Mouse (Mus musculus): ENCODE data around the gene Bend3. TPM values are rescaled to one million over a fixed set of nuclear protein-coding genes. Genes with fewer than 3 reads are reported as not detected.

Bend3 gene
- polyA plus RNA-seq, 1 experiment from 2014 or later = 0.81 TPM

GRCm38 (mm10) chr10:43549411-43549810, 70.8 kb downstream of the Bend3 start:
- H3K9ac ChIP-seq (replicated peaks; ENCODE audit: low read depth) = no peak overlapping the region
- no peak overlapping the region for H3K4me3 ChIP-seq (ENCODE audit: low read depth, low read length)
- DNase-seq (ENCODE audit: low spot score) (no peak), ATAC-seq (no peak)
- H3K4me2 ChIP-seq (replicated peaks; ENCODE audit: low read depth, low read length) = no peak overlapping the region
- no peaks in the 10 kb centered on the region for H3K4me1 ChIP-seq (ENCODE audit: insufficient read depth, low read depth, low read length)
- WGBS = 57% methylated on average over 5 of the region's 5 CpGs
- no peaks in the 10 kb centered on the region for H3K36me3 ChIP-seq (ENCODE audit: insufficient read depth, low read length)
- H3K27me3 ChIP-seq (replicated peaks; ENCODE audit: insufficient read depth, low read length) = no peaks in the 10 kb centered on the region
- no peak for TF ChIP-seq EP300 (IDR thresholded peaks at IDR 0.05)
- peak; percentile 61 for TF ChIP-seq CTCF (IDR thresholded peaks at IDR 0.05)
- no peak overlapping the region for H3K27ac ChIP-seq (ENCODE audit: low read length)
- H3K9me3 ChIP-seq (ENCODE audit: low read length) = no peaks in the 10 kb centered on the region

GRCm38 (mm10) chr10:43550923-43551322, 72.3 kb downstream of the Bend3 start:
- Histone ChIP-seq H3K36me3 (ENCODE audit: insufficient read depth, low read length) (no peaks in the 10 kb centered on the region), H3K4me2 (replicated peaks; ENCODE audit: low read depth, low read length) (no peak overlapping the region), H3K4me3 (ENCODE audit: low read depth, low read length) (no peak overlapping the region), H3K9ac (replicated peaks; ENCODE audit: low read depth) (no peak overlapping the region), H3K27ac (ENCODE audit: low read length) (no peak overlapping the region), H3K9me3 (ENCODE audit: low read length) (no peaks in the 10 kb centered on the region), H3K27me3 (replicated peaks; ENCODE audit: insufficient read depth, low read length) (no peaks in the 10 kb centered on the region), H3K4me1 (ENCODE audit: insufficient read depth, low read depth, low read length) (no peaks in the 10 kb centered on the region)
- DNase-seq (ENCODE audit: low spot score) = no peak
- no peak for ATAC-seq
- WGBS = 34% methylated on average over 3 of the region's 3 CpGs
- no peak for TF ChIP-seq CTCF (IDR thresholded peaks at IDR 0.05)
- TF ChIP-seq EP300 (IDR thresholded peaks at IDR 0.05) = no peak

GRCm38 (mm10) chr10:43551388-43551787, 72.8 kb downstream of the Bend3 start:
- Histone ChIP-seq H3K27ac (ENCODE audit: low read length) (no peak overlapping the region), H3K4me2 (replicated peaks; ENCODE audit: low read depth, low read length) (no peak overlapping the region), H3K9ac (replicated peaks; ENCODE audit: low read depth) (no peak overlapping the region), H3K9me3 (ENCODE audit: low read length) (no peaks in the 10 kb centered on the region), H3K36me3 (ENCODE audit: insufficient read depth, low read length) (no peaks in the 10 kb centered on the region), H3K4me1 (ENCODE audit: insufficient read depth, low read depth, low read length) (no peaks in the 10 kb centered on the region), H3K27me3 (replicated peaks; ENCODE audit: insufficient read depth, low read length) (no peaks in the 10 kb centered on the region), H3K4me3 (ENCODE audit: low read depth, low read length) (no peak overlapping the region)
- WGBS = 22% methylated on average over 3 of the region's 3 CpGs
- DNase-seq (ENCODE audit: low spot score) (no peak), ATAC-seq (no peak)
- TF ChIP-seq CTCF (IDR thresholded peaks at IDR 0.05) (no peak), EP300 (IDR thresholded peaks at IDR 0.05) (no peak)

GRCm38 (mm10) chr10:43557630-43558165, 79.1 kb downstream of the Bend3 start:
- Histone ChIP-seq H3K9me3 (ENCODE audit: low read length) (no peaks in the 10 kb centered on the region), H3K36me3 (ENCODE audit: insufficient read depth, low read length) (no peaks in the 10 kb centered on the region), H3K27me3 (replicated peaks; ENCODE audit: insufficient read depth, low read length) (no peaks in the 10 kb centered on the region), H3K27ac (ENCODE audit: low read length) (no peak overlapping the region), H3K4me2 (replicated peaks; ENCODE audit: low read depth, low read length) (no peak overlapping the region), H3K4me3 (ENCODE audit: low read depth, low read length) (no peak overlapping the region), H3K9ac (replicated peaks; ENCODE audit: low read depth) (no peak overlapping the region), H3K4me1 (ENCODE audit: insufficient read depth, low read depth, low read length) (no peaks in the 10 kb centered on the region)
- DNase-seq (ENCODE audit: low spot score) (no peak), ATAC-seq (no peak)
- TF ChIP-seq EP300 (IDR thresholded peaks at IDR 0.05) = no peak
- TF ChIP-seq CTCF (IDR thresholded peaks at IDR 0.05) = no peak
- 71% methylated on average over 5 of the region's 5 CpGs for WGBS

DNA sequence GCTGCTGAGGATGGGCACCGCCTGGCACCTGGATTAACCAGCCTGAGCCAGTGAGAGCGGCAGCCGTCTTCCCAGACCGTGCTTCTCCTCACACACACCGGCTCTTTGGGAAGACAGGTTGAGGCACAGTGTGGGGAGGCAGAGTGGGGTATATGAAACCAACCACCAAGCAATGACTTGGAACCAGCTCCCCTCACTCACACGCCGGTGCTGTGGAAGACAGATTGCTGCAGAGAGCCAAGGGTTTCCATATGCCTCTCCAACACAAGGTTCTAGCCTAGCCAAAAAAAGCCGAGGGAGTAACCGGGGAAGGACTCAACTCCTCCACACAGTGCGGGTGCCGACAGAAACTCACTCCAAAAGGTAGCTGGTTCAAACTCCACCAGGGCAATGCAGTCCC, 80.7 kb downstream of the Bend3 start:
- Histone ChIP-seq H3K4me3 (ENCODE audit: low read depth, low read length) (no peak overlapping the region), H3K4me2 (replicated peaks; ENCODE audit: low read depth, low read length) (no peak overlapping the region), H3K36me3 (ENCODE audit: insufficient read depth, low read length) (no peaks in the 10 kb centered on the region), H3K27me3 (replicated peaks; ENCODE audit: insufficient read depth, low read length) (no peaks in the 10 kb centered on the region), H3K9ac (replicated peaks; ENCODE audit: low read depth) (no peak overlapping the region), H3K27ac (ENCODE audit: low read length) (no peak overlapping the region), H3K4me1 (ENCODE audit: insufficient read depth, low read depth, low read length) (no peaks in the 10 kb centered on the region), H3K9me3 (ENCODE audit: low read length) (no peaks in the 10 kb centered on the region)
- WGBS = 69% methylated on average over 11 of the region's 11 CpGs
- ATAC-seq (no peak), DNase-seq (ENCODE audit: low spot score) (no peak)
- TF ChIP-seq EP300 (IDR thresholded peaks at IDR 0.05) = no peak
- no peak for TF ChIP-seq CTCF (IDR thresholded peaks at IDR 0.05)

DNA sequence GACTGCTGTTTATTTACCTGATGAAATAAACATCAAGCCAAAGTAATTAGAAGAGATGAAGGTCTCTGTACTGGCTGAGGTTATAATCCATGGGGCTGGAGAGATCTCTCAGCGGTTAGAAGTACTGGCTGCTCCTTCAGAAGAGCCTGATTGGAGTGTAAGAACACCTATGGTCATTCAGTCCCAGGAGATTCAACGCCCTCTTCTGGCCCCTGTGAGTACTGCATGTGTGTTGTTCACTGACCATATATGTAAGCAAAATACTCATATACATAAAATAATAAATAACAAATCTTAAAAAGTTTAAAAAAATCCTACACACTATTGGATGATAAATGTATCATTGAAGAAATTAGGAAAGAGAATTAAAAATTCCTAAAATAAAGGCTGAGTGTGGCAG, 82.1 kb downstream of the Bend3 start:
- Histone ChIP-seq H3K4me1 (ENCODE audit: insufficient read depth, low read depth, low read length) (no peaks in the 10 kb centered on the region), H3K4me2 (replicated peaks; ENCODE audit: low read depth, low read length) (no peak overlapping the region), H3K4me3 (ENCODE audit: low read depth, low read length) (no peak overlapping the region), H3K9me3 (ENCODE audit: low read length) (no peaks in the 10 kb centered on the region), H3K9ac (replicated peaks; ENCODE audit: low read depth) (no peak overlapping the region), H3K36me3 (ENCODE audit: insufficient read depth, low read length) (no peaks in the 10 kb centered on the region), H3K27me3 (replicated peaks; ENCODE audit: insufficient read depth, low read length) (no peaks in the 10 kb centered on the region), H3K27ac (ENCODE audit: low read length) (no peak overlapping the region)
- DNase-seq (ENCODE audit: low spot score) = no peak
- ATAC-seq = no peak
- peak; percentile 33 for TF ChIP-seq CTCF (IDR thresholded peaks at IDR 0.05)
- no peak for TF ChIP-seq EP300 (IDR thresholded peaks at IDR 0.05)
- WGBS = 40% methylated on average over 2 of the region's 2 CpGs

DNA sequence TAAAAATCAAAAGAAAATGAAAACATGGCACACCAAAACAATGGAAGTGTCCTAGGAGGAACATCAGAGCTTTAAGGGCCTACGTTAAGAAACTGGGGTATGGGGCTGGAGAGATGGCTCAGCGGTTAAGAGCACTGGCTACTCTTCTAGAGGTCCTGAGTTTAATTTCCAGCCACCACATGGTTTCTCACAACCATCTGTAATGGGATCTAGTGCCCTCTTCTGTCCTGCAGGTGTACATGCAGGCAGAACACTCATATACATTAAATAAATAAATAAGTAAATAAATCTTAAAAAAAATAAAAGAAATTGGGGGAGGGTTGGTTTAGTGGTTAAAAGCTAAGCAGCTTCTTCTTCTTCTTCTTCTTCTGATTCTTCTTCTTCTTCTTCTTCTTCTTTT, 82.7 kb downstream of the Bend3 start:
- no peaks in the 10 kb centered on the region for H3K27me3 ChIP-seq (replicated peaks; ENCODE audit: insufficient read depth, low read length)
- WGBS = 87% methylated on average over 2 of the region's 2 CpGs

More for the DNA sequence above, 82.7 kb downstream of the Bend3 start:
- TF ChIP-seq CTCF (IDR thresholded peaks at IDR 0.05) = no peak
- no peak for TF ChIP-seq EP300 (IDR thresholded peaks at IDR 0.05)
- H3K4me1 ChIP-seq (ENCODE audit: insufficient read depth, low read depth, low read length) = no peaks in the 10 kb centered on the region
- no peak for ATAC-seq
- H3K27ac ChIP-seq (ENCODE audit: low read length) = no peak overlapping the region
- no peak overlapping the region for H3K9ac ChIP-seq (replicated peaks; ENCODE audit: low read depth)
- no peak overlapping the region for H3K4me3 ChIP-seq (ENCODE audit: low read depth, low read length)
- no peak overlapping the region for H3K4me2 ChIP-seq (replicated peaks; ENCODE audit: low read depth, low read length)
- DNase-seq (ENCODE audit: low spot score) = no peak
- no peaks in the 10 kb centered on the region for H3K9me3 ChIP-seq (ENCODE audit: low read length)
- H3K36me3 ChIP-seq (ENCODE audit: insufficient read depth, low read length) = no peaks in the 10 kb centered on the region

Other genes with a start within 250 kb of the Bend3 start
- gene Gm9803, start 45.3 kb downstream of the Bend3 start, polyA plus RNA-seq (2015; fragmentation: Nextera tagmentation; extraction: Ambion mirVana) = 9.1 and 21.1 TPM in 2 replicates
- 34.2 and 36.8 TPM in 2 replicates for gene 1700021F05Rik, start 62.2 kb downstream of the Bend3 start, polyA plus RNA-seq (2015; fragmentation: Nextera tagmentation; extraction: Ambion mirVana)
- gene Cd24a, start 99.5 kb downstream of the Bend3 start, polyA plus RNA-seq (2015; fragmentation: Nextera tagmentation; extraction: Ambion mirVana) = 137 and 146 TPM in 2 replicates

Data from lung, postnatal 0 days (tissue).